Mouse (Mus musculus) embryonic facial prominence, embryonic 11.5 days (tissue): ENCODE data around the gene Tbc1d23. TPM values are rescaled to one million over a fixed set of nuclear protein-coding genes. Genes with fewer than 3 reads are reported as not detected.

Experiments
- ATAC-seq: fragments of 200-750 bp; cut with Nextera tagmentation; replicated peaks from 2 replicates; pipeline ENCODE4 v1.8.0; 2017; ENCODE audit warnings: low read depth; ENCODE audit not compliant: insufficient number of reproducible peaks, low FRiP score, low TSS enrichment
- DNase-seq: peaks from one replicate; pipeline ENCODE4 v3.0.0-alpha.2; 2015; ENCODE audit warnings: low spot score
- H3K27ac ChIP-seq: fragments of 300-500 bp; sonication (generic); replicated peaks from 2 replicates; pipeline ENCODE4 v1.5.1; 2014; ENCODE audit warnings: mild to moderate bottlenecking, low read depth, low read length, control low read depth
- H3K27me3 ChIP-seq: fragments of 300-500 bp; sonication (generic); 2 replicates; pipeline ENCODE4 v1.6.1; 2014; ENCODE audit warnings: mild to moderate bottlenecking, low read length, moderate library complexity, mixed read lengths; ENCODE audit not compliant: control insufficient read depth, insufficient read depth
- H3K36me3 ChIP-seq: fragments of 300-500 bp; sonication (generic); replicated peaks from 2 replicates; pipeline ENCODE4 v1.6.1; 2014; ENCODE audit warnings: low read depth, mild to moderate bottlenecking, low read length, moderate library complexity, mixed read lengths; ENCODE audit not compliant: control insufficient read depth, insufficient read depth
- H3K4me1 ChIP-seq: fragments of 300-500 bp; sonication (generic); 2 replicates; pipeline ENCODE4 v1.6.1; 2014; ENCODE audit warnings: low read length, mixed read lengths; ENCODE audit not compliant: control insufficient read depth, insufficient read depth
- H3K4me2 ChIP-seq: fragments of 300-500 bp; sonication (generic); 2 replicates; pipeline ENCODE4 v1.6.1; 2014; ENCODE audit warnings: low read depth, mild to moderate bottlenecking, control low read depth, low read length, moderate library complexity
- H3K4me3 ChIP-seq: fragments of 300-500 bp; sonication (generic); 2 replicates; pipeline ENCODE4 v1.5.1; 2014; ENCODE audit warnings: low read depth, low read length, control low read depth
- H3K9ac ChIP-seq: fragments of 300-500 bp; sonication (generic); replicated peaks from 2 replicates; pipeline ENCODE4 v1.6.1; 2014; ENCODE audit warnings: mild to moderate bottlenecking, control low read depth, low read length
- H3K9me3 ChIP-seq: fragments of 300-500 bp; sonication (generic); replicated peaks from 2 replicates; pipeline ENCODE4 v1.6.1; 2016; ENCODE audit warnings: mild to moderate bottlenecking, low read length, inconsistent platforms, mixed read lengths; ENCODE audit not compliant: control insufficient read depth
- WGBS: fragments of 180-500 bp; shearing (Covaris S2); extraction: QIAGEN DNeasy Blood & Tissue Kit; methylation state at CpG from one replicate; pipeline ENCODE4 v1.1.7; 2014; 5-methylcytosine and 5-hydroxymethylcytosine counted together
- polyA plus RNA-seq: library from polyadenylated mRNA; unstranded; fragments of >200 nt; fragmentation: Nextera tagmentation; extraction: Ambion mirVana; gene quantifications from 2 replicates; pipeline ENCODE4 v1.2.1, GENCODE M21; 2014

Tbc1d23 gene
- polyA plus RNA-seq, 1 experiment from 2014 or later: 25.9 TPM

DNA sequence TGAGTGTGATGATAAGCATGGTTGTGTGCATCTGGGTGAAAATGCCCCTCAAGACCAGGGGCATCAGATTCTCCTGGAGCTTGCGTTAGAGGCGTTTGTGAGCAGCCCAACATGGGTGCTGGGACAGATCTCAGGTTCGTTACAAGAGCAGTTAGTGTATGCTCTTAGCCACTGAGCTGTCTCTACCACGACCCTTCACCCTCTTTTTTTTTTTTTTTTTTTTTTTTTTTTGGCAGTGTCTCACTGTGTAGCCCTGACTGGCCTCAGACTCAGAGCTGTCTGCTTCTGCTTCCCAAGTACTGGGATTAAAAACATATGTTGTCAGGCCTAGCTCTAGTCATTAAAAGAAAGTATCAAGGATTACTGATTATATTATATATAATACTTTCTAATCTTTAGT is 105.0 kb downstream of the Tbc1d23 start:
- DNase-seq: no peak
- WGBS: 41% methylated on average over 4 of the region's 4 CpGs

GRCm38 (mm10) chr16:57122682-57123445 is 108.4 kb downstream of the Tbc1d23 start:
- DNase-seq (no peak), ATAC-seq (no peak)
- peak overlapping the region; percentile 94; the same call in 1 of the 2 replicates for H3K9ac ChIP-seq
- 62% methylated on average over 6 of the region's 6 CpGs for WGBS
- H3K27ac ChIP-seq: no peak overlapping the region
- H3K27me3 ChIP-seq: no peaks in the 10 kb centered on the region
- peak overlapping the region; percentile 65 for H3K4me2 ChIP-seq
- H3K4me1 ChIP-seq: no peaks in the 10 kb centered on the region
- peak overlapping the region; percentile 99 for H3K4me3 ChIP-seq
- H3K9me3 ChIP-seq: no peaks in the 10 kb centered on the region
- no peaks in the 10 kb centered on the region for H3K36me3 ChIP-seq

More for the DNA sequence above, 105.0 kb downstream of the Tbc1d23 start:
- no peaks in the 10 kb centered on the region for H3K4me1 ChIP-seq
- no peak overlapping the region for H3K4me3 ChIP-seq
- ATAC-seq: no peak
- H3K4me2 ChIP-seq: no peak overlapping the region
- H3K36me3 ChIP-seq: no peaks in the 10 kb centered on the region
- no peak overlapping the region for H3K9ac ChIP-seq
- H3K9me3 ChIP-seq: no peaks in the 10 kb centered on the region
- no peak overlapping the region for H3K27ac ChIP-seq
- H3K27me3 ChIP-seq: no peaks in the 10 kb centered on the region

DNA sequence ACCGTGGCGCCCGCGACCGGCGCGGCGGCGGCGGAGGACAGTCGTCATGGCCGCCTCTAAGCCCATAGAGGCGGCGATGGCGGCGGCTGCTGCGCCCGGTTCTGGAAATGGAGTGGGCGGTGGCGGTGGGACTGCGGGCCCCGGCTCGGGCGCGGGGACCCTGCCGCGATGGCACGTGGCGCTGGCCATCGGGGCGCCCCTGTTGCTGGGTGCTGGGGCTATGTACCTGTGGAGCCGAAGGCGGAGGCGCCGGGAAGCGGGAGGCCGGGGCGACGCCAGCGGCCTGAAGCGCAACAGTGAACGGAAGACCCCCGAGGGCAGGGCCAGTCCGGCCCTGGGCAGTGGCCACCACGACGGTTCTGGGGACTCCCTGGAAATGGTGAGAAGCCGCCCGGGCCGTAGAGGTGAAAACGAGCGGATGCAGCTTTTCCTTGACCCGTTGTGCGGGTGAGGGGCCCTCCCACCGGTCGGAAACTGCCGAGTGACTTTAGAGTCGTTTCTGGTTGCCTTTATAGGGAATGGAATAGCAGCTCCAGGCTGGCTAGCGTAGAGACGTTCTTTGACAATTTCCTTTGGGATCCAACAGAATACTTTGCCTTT is 109.4 kb downstream of the Tbc1d23 start:
- Histone ChIP-seq H3K4me2 (peak overlapping the region; percentile 65), H3K27me3 (no peaks in the 10 kb centered on the region), H3K4me3 (peak overlapping the region; percentile 99), H3K36me3 (no peaks in the 10 kb centered on the region), H3K9me3 (no peaks in the 10 kb centered on the region), H3K4me1 (no peaks in the 10 kb centered on the region), H3K27ac (peak overlapping the region; percentile 85), H3K9ac (peak overlapping the region; percentile 94)
- DNase-seq (peak; percentile 27), ATAC-seq (peak; percentile 38; the same call in 1 of the 2 replicates)
- WGBS: under 1% methylated on average over 58 of the region's 59 CpGs

DNA sequence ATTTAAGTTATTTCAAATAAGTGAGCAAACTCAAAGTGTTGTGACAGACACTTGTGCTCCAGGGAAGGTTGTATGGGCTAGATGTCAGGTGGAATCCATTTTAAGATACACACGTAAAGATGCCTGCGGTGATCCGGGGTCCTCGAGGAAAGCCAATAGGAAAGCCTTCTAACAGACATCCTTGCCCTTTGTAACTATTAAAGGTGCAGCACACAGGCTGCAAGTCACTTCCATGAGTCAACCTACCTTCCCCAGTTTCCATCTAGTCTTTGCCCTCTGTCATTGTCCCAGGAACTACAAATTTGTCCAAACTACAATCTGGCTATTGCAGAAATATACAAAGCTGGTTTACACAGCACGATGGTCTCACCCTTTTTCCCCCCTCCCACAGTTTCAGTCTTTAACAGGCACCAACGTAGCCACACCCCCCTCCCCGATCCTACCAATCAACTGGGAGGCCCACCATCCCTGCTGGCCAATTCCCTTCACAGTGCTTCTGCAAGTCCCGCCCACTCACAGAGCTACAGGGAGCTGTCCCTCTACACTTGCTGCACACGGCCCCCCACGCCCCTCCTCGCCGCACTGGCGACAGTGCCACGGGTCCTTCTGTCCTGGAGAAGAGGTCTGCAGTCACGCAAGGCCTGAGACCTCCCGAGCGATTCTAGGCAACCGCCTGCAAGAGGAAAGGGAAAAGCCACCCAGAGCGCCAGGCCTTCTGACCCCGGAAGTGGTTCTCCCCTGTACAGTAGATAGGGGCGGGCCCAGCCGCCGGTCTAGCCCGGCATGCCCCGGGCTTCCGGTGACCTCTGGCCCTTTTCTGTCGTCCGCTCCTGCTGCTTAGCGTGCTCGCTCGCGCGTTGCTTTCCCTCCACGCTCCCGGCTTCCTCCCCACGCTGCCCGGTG is 110.1 kb downstream of the Tbc1d23 start, which contains the start of gene Tomm70a:
TSS of gene Tomm70a (plus strand) at position 791 of the 903 bp plus-strand sequence.
- Histone ChIP-seq H3K27me3 (no peaks in the 10 kb centered on the region), H3K36me3 (no peaks in the 10 kb centered on the region), H3K4me2 (peak within 1 kb of the TSS; percentile 65), H3K4me1 (no peaks in the 10 kb centered on the region), H3K9me3 (no peaks in the 10 kb centered on the region), H3K27ac (peak within 1 kb of the TSS; percentile 85), H3K9ac (peak within 1 kb of the TSS; percentile 94), H3K4me3 (peak within 1 kb of the TSS; percentile 99)
- DNase-seq: peak; percentile 96
- ATAC-seq: peak; percentile 99
- WGBS: under 1% methylated on average over 37 of the region's 37 CpGs

Other genes with a start within 250 kb of the Tbc1d23 start
- gene Tmem45a2, start 160.1 kb downstream of the Tbc1d23 start, polyA plus RNA-seq: 0.14 TPM in 1 of 2 replicates, not detected in the other
- gene Tomm70a, start 109.8 kb downstream of the Tbc1d23 start, polyA plus RNA-seq: 68.5 and 75.5 TPM in 2 replicates
- gene Nit2, start 64.2 kb downstream of the Tbc1d23 start, polyA plus RNA-seq: 66.3 and 71.0 TPM in 2 replicates
- gene Tmem30c, start 61.4 kb upstream of the Tbc1d23 start, polyA plus RNA-seq: not detected in 2 replicates
- gene Filip1l, start 121.6 kb upstream of the Tbc1d23 start, polyA plus RNA-seq: 24.1 and 24.2 TPM in 2 replicates